Mouse (Mus musculus) MEL-GATA-1-ER (cell line): ENCODE data around the gene Sfmbt1.
"Not testable (repeated sequence)": the region's sequence is repeated elsewhere in the genome, so short reads cannot be mapped to it uniquely, and the experiment has no call there.

ENCODE experiments used
- DNase-seq: peaks from one replicate; pipeline ENCODE4 v3.0.0-alpha.2; 2012; ENCODE audit warnings: low read depth; ENCODE audit errors: extremely low read depth

The Sfmbt1 gene

DNA sequence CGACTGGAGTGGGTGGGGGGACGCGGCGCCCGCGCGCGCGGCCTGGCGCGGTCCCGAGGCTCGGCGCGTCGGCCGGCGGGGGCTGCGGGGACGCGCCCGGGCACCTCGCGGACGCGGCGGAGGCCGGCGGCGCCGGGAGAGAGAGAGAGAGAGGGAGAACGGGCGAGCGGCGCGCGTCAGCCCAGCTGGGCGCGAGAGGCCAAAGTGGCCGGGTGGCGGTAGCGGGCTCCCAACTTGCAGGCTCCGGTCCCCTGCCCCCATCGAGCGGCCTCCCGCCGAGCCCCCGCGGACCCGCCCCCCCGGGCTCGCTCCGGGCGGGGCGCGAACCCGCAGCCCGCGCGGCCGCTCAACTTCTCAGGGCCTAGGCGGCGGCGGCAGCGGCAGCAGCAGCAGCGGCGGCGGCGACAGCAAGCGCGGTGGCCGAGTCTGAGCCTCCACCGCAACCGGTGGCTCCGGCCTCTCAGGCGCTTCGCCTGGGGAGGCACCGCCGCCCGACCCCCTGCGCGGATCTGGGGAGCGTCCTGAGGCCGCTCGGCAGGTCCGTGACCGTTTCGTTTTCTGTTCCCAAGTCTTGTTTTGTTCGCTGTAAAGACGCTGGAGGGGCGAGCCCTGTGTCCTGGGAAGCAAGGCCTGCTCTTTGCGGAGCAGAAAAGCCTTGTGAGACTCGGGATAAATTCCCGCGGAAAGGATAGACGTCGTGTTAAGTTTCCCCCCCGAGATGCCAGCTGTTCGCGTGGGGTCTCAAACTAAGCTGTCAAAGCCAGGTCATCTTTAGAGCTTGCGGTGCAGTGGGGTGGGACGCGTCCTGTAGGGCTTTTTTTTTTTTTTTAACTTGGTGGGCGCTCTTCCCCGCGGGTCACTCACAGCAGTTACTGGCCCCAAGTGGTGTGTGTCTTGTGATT is 1.7 kb downstream of the Sfmbt1 start:
- no peak for DNase-seq

DNA sequence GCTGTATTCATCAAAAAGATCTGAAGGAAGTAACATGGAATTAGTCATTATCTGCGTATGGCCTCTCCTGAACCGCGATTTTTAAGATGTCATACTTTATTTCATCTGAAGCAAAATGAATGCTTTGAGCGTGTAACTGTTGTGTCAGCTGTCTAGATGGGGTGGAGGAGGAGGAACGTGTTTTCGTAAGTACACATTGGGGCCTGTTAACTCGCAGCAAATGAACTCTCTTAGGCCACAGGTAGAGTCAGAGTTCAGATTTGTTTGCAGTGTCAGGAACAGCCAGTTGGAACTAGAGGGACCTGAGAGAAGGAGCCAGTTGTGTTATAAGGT is 2.3 kb downstream of the Sfmbt1 start:
- DNase-seq = no peak

DNA sequence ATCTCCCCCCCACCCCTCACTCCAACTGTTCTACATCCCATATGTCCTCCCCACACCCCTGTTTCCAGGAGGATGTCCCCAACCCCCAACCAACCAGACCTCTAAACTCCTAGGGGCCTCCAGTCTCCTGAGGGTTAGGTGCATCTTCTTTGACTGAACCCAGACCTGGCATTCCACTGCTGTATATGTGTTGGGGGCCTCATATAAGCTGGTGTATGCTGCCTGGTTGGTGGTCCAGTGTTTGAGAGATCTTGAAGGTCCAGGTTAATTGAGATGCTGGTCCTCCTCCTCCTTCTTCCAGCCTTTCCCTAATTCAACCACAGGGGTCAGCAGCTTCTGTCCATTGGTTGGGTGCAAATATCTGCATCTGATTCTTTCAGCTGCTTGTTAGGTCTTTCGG is 4.0 kb downstream of the Sfmbt1 start:
- not testable (repeated sequence) for DNase-seq

DNA sequence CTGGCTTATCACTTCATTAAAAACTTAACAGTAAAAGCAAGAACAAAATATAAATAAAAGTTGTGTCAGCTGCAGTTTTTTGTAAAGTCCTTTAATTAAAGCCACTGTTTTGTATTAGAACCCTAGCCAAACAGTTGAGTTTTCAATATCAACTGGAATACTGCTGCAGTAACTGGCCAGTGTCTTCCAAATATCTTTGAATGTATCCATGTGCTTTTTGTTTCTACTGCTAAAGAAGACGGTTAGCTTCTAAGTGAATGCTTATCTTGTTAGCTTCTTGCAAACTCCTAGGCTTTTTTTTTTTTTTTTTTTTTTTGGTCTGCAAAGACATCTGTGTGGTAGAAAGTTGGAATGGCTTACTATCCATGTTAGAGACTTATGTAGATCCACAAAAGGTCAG is 4.9 kb downstream of the Sfmbt1 start:
- no peak for DNase-seq

DNA sequence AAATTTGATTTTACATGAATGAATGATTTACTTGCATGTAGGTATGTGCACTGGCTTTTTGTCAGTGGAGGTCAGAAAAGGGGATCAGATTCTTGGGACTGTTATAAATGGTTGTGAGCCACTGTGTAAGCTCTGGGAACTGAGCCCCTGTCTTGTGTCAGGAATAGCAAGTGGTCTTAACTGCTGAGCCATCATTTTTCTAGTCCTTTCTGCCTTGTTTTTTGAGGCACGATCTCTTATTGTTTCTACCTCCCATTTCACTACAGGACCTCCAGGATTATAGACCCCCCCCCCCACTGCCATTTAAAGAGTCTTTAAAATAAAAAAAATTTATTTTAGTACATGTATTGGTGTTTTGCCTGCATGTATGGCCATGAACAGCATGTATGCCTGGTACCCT is 7.2 kb downstream of the Sfmbt1 start:
- DNase-seq = no peak

DNA sequence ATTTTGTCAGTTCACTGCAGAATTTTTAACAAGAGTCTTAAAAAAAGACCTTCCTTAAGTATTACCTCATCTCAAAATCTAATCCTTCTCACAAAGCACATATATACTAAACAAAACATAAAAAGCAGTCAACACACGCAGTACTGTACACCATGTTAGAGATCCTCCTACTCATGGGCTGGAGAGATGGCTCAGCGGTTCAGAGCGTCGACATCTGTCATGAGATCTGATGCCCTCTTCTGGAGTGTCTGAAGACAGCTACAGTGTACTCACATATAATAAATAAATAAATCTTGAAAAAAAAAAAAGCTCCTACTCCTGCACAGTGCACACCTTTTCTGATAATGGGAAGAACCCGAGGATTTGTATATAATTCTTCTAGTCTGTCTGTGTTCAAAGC is 7.8 kb downstream of the Sfmbt1 start:
- no peak for DNase-seq

DNA sequence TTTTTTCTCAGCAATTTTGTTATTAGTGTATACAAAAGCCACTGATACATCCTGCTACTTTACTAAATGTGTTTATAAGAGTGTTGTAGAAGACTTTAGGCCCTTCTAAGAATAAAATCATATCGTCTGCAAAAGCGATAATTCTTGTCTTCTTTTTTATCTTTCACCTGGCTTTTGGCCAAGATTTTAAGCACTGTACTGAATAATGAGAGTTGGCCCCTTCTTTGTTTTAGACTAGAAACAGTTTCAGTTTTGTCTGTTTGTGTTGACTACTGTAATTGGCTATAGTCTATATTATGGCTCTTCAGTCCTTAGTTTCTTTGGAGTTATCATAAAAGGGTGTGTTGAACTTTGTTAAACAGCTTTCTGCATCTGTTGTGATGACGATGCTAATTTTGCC is 17.2 kb downstream of the Sfmbt1 start:
- DNase-seq = no peak

DNA sequence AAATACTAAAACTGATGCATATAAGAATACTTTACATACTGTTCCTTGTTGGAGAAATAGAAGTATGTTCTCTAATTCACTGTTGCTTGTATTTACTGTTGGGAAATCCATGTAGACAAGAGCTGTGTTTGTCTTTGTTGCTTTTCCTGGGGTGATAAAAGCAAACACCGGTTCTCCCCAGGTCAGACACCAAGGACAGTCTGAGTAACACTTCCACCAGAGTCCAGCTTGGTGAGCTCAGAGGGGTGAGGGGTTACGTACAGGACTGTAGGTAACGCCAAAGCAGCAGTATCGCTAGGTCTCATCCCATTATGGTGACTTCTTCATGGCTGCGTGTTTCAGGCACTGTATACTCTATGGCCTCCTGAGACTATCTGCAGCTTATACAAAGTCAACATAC is 20.0 kb downstream of the Sfmbt1 start:
- DNase-seq = no peak

DNA sequence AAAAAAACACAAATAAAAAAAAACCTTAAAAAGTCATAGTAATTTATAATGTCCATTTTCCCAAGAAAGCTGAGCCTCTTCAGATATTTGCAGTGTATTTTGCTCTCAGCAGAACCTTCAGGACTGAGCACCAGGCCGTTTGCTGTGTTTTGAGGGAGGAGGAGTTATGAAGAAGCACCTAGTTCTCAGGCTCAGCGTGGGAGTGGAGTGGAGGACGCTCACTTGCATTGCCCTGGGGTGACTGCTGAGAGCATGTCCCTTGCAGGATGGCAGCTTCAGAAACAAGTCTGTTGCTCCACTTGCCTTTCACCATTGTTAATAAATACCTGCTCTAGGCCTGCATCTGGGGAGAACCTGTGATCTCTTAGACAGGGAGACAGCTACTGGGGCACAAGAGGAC is 21.2 kb downstream of the Sfmbt1 start:
- no peak for DNase-seq

DNA sequence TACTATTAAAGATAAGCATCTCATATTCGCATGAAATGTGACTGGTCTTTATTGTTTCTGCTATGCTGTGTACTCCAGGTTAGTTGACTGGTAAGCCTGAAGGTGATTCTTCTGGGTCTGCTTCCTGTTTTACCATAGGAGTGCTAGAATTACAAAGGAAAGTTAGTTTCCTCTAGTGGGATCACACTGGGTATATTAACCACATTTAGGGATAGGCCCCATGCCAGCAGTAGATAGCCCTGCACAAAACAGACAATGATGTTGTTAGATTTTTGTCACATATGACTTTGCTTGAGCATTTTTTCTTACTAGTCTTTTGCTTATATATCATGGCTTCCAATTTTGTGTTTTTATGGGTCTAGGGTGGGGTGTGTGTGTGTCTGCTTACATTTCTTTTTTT is 21.8 kb downstream of the Sfmbt1 start:
- no peak for DNase-seq

DNA sequence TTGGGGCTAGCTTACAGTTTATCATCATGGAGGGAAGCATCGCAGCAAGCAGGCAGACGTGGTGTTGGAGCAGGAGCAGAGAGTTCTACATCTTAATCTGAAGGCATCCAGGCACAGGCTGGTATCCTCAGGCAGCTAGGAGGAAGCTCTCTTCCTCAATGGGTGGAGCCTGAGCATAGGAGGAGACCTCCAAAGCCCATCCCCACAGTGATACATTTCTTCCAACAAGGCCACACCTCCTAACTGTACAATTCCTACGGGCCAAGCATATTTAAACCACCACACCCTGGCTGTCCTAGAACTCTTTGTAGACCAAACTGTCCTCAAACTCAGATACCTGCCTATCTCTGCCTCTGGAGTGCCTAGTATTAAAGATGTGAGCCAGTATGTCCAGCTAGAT is 29.2 kb downstream of the Sfmbt1 start:
- DNase-seq = no peak

DNA sequence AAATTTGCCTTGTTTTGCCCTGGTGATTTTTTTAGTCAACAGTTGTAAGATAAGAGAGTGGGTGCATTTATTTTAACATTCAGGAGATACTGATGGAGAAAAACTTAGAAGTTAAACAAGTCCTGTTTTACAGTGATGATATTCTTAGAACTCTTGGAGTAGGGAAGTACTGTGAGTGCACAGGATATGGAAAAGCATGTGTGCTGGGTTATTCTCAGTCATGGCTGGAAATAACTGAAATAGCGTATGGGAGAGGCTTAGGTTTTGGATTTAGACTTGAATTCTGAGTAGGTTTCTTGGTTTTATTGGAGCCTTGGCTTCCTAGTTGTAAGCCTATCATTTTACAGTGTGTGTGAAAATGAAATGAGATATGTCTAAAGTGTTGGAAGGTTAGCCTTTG is 31.5 kb downstream of the Sfmbt1 start:
- no peak for DNase-seq

DNA sequence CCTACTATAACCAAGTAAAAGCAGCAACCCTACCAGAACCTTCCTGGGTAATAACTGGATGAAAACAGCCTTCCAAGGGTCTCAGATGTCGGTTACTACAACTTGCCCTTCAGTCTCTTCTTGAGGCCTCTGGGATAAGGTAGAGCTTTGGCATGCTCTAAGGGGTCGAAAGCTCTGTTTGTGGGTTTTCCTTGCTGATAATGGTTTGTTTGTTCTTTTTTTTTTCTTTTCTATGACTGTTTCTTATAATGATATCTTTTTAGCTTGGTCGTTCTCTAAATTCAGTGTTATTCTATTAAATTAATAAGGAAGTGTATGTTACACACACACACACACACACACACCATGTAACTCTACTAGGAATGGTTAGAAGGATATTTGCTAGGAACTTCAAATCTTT is 42.6 kb downstream of the Sfmbt1 start:
- no peak for DNase-seq

DNA sequence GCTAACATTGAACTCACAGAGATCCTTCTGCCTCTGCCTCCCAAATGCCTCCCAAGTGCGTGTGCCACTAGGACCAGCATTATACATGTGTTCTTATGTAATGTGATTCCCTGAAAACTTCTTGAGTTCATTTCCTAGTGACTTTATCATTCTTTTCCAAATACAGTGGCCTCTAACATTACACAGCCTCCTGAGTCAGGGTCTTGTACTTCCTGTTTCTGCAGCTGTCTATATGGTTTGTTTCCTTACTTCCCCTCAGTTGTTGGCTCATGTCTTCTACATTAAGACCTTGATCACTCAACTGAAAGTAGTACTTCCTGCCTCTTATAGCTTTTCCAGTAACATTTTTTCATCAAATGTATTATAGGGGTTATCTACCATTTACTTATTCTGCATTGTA is 46.6 kb downstream of the Sfmbt1 start:
- DNase-seq = peak; percentile 72

DNA sequence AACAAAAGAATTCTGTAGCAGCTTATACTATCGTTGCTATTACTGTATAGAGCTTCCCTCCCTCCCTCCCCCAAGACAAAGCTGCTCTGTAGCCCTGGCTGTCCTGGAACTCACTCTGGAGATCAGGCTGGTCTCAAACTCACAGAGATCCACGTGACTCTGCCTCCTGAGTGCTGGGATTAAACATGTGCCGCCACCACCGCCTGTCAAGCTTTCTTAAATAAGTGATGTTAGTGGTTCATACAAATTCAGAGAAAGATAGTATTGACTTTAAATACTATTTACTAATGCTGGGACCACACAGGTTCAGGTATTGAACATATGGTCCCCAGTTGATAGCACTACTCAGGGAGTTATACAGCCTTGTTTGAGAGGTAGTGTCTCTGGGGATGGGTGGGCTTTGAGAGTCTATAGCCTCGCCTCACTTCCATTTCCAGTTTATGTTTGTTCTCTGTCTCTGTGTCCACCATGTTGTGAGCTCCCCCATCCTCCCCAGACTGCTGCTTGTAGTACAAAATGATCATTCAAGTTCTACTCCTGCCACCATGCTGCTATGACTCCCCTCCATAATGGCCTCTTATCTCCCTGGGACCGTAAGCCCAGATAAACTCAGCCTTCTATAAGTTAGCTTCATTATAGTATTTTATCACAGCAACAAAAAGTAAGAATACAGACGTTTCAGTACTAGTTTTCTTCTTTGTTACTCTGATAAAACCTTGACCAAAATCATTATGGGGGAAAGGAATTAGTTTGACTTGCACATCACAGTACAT is 47.7 kb downstream of the Sfmbt1 start:
- DNase-seq = no peak

DNA sequence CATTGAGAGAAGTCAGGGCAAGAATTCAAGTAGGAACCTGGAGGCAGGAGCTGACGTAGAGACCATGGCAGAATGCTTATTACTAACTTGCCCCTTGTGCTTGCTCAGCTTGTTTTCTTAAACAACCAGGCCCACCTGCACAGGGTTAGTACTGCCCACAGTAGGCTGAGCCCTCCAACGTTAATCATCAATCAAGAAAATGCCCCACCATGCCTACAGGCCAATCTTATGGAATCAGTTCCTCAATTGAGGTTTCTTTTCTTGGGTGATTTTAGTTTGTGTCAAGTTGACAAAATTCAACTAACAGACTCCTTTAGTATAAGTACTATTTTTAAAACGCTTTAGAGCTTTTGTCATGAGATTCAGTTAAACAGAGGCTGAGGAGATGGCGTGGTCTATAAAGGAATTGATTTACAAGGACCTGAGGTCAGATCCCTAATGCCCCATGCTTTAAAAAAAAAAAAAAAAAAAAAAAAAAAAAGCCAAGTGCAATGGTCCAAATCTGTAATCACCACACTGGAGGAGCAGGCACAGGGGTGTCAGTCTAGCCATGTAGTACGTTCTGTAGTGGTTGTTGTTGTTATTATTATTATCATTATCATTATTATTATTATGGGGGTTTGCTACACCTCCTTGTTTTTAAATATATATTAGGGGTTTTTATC is 48.4 kb downstream of the Sfmbt1 start:
- DNase-seq = no peak

DNA sequence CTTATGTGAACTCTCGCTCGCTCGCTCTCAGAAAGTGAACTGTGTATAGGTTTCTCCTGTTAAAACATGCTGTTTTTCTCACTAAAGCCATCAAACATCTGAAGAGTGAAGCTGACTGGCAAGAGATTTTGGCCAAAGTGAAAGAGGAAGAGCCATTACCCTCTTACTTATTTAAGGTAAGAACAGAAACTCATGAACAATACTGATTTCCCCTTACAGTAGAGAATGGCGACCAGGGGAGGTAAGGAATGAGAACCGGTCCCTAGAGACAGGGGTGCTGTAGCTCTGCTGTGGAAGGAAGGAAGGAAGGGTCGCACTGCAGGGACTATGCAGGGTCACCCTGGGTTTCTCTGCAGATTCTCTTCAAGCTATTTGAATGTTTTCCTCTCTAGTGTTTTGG is 70.0 kb downstream of the Sfmbt1 start:
- no peak for DNase-seq

DNA sequence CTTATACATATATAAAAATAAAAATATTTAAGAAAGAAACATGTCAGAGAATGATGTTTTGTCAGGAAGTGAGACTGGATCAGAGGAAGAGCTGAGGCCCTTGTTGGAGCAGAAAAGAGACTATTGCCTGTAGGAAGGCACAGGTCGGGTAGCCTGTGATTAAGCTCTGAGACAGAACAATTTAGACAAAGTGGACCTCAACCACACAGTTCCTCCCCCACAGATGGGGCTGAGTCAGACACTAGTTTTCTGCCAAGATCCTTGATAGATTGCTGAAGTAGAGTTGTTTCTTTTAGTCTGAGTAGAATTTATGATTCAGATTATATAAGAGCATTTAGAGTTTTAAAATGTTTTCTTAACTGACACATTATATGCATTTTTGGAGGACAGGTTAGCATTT is 74.8 kb downstream of the Sfmbt1 start:
- no peak for DNase-seq

DNA sequence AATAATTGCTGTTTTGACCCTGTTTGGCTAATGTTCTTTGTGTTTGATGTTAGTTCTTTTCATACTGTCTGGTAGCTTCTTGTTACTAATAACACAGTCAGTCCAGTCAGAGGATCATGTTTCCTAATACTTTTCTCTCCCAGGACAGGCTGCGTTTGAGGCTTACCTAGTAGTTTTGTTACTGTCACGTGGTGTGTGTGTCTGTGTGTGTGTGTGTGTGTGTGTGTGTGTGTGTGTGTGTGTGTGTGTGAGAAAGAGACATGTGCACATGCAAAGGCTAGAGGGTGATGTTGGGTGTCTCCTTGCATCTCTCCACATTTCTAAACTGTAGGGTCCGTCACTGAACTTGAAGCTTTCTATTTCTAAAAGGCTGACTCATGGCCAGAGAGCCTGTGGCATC is 78.2 kb downstream of the Sfmbt1 start:
- no peak for DNase-seq

DNA sequence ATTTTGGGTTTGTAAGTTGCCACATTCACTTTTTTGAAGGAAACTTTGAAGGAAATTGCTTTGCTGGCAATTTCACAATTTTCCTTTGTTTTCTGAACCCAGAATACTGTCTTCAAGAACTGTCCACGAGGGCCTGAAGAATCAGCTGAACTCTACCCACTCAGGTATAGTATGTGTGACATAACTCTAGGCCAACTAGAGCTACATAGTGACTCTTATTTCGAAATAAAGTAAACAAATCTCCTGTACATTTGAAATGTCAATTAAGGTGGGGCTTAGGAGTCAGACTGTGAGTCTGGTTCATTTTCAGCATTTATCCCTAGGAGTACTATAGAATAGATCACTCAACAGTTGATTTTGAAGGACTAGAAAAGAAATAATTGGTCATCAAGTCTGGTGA is 87.1 kb downstream of the Sfmbt1 start:
- DNase-seq = no peak

DNA sequence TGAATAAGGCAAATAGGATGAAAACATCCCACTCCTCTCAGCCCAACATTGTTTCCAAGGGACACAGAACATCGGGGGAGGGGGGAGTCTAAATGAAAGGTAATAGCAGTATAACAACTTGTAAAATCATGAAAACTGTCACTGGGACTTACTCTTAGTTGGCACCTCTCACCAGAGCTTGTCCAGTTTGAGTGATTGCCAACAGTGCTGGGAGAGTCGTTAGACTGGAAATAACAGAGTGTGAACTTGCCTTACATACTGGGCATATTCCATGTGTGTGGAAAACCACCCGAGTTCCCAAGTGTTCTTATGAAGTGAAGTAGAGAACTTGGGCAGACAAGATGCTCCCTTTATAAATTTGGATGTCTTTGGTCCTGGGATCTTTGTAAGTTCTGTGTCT is 106.5 kb downstream of the Sfmbt1 start:
- no peak for DNase-seq

DNA sequence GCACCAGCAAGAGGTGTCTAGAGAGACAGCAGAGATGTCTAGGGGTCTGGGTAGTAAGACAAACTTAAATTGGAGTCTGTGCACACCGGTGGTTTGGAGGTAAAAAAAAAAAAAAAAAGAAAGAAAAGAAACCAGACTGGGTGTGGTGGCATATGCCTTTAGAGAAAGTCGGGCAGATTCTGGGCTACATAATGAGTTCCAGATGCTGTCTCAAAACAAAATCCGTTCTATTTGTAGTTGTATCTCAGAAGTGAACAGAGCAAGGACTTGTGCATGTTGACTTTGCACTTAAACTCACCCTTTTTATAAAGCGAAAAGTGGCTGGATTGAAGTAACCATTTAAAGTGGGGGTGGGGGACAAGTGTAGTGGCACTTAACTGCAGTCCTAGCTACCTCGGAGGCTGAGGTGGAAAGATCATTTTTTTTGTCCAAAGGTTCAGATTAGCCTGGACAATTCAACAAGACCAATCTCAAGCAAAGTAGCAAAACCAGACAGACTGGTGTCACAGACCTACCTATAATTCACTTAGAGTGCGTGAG is 109.9 kb downstream of the Sfmbt1 start:
- DNase-seq = no peak
